Mouse (Mus musculus): ENCODE data around the gene Mars2. TPM values are rescaled to one million over a fixed set of nuclear protein-coding genes. Genes with fewer than 3 reads are reported as not detected.

Mars2 gene
- total RNA-seq, 1 experiment from 2014 or later = 10.9 TPM

- peak; percentile 53 for ATAC-seq (replicated peaks; ENCODE audit: low read depth, poor library complexity, severe bottlenecking)
These were observed 19.8 kb upstream of the Mars2 start for GRCm38 (mm10) chr1:55217191-55217590.

GRCm38 (mm10) chr1:55221352-55221751, 15.6 kb upstream of the Mars2 start:
- ATAC-seq (replicated peaks; ENCODE audit: low read depth, poor library complexity, severe bottlenecking) = no peak

GRCm38 (mm10) chr1:55223026-55223425, 14.0 kb upstream of the Mars2 start:
- no peak for ATAC-seq (replicated peaks; ENCODE audit: low read depth, poor library complexity, severe bottlenecking)

GRCm38 (mm10) chr1:55224111-55224510, 12.9 kb upstream of the Mars2 start:
- ATAC-seq (replicated peaks; ENCODE audit: low read depth, poor library complexity, severe bottlenecking) = no peak

- ATAC-seq (replicated peaks; ENCODE audit: low read depth, poor library complexity, severe bottlenecking) = no peak
These were observed 11.6 kb upstream of the Mars2 start for GRCm38 (mm10) chr1:55225398-55225797.

- peak; percentile 41; the same call in 1 of the 2 replicates for ATAC-seq (replicated peaks; ENCODE audit: low read depth, poor library complexity, severe bottlenecking)
These were observed 10.7 kb upstream of the Mars2 start, which contains the start of gene Rftn2 for GRCm38 (mm10) chr1:55226011-55226857. Gene Rftn2 (minus strand): TSS chr1:55226782.

GRCm38 (mm10) chr1:55227376-55227775, 9.6 kb upstream of the Mars2 start:
- ATAC-seq (replicated peaks; ENCODE audit: low read depth, poor library complexity, severe bottlenecking) = no peak

- no peak for ATAC-seq (replicated peaks; ENCODE audit: low read depth, poor library complexity, severe bottlenecking)
These were observed 8.6 kb upstream of the Mars2 start for GRCm38 (mm10) chr1:55228256-55228884.

- ATAC-seq (replicated peaks; ENCODE audit: low read depth, poor library complexity, severe bottlenecking) = no peak
These were observed 2.0 kb upstream of the Mars2 start for GRCm38 (mm10) chr1:55234910-55235520.

GRCm38 (mm10) chr1:55236487-55236886, 490 bp upstream of the Mars2 start:
- ATAC-seq (replicated peaks; ENCODE audit: low read depth, poor library complexity, severe bottlenecking) = no peak

- ATAC-seq (replicated peaks; ENCODE audit: low read depth, poor library complexity, severe bottlenecking) = peak; percentile 26
These were observed 725 bp downstream of the Mars2 start for GRCm38 (mm10) chr1:55237643-55238161.

- ATAC-seq (replicated peaks; ENCODE audit: low read depth, poor library complexity, severe bottlenecking) = no peak
These were observed 1.5 kb downstream of the Mars2 start for GRCm38 (mm10) chr1:55238496-55238895.

- peak; percentile 57 for ATAC-seq (replicated peaks; ENCODE audit: low read depth, poor library complexity, severe bottlenecking)
These were observed 2.3 kb downstream of the Mars2 start for GRCm38 (mm10) chr1:55239237-55239636.

- ATAC-seq (replicated peaks; ENCODE audit: low read depth, poor library complexity, severe bottlenecking) = no peak
These were observed 9.4 kb downstream of the Mars2 start for GRCm38 (mm10) chr1:55246374-55246773.

- ATAC-seq (replicated peaks; ENCODE audit: low read depth, poor library complexity, severe bottlenecking) = peak; percentile 50; the same call in 1 of the 2 replicates
These were observed 27.4 kb downstream of the Mars2 start for GRCm38 (mm10) chr1:55264385-55264784.

GRCm38 (mm10) chr1:55265447-55265846, 28.5 kb downstream of the Mars2 start:
- no peak for ATAC-seq (replicated peaks; ENCODE audit: low read depth, poor library complexity, severe bottlenecking)

- ATAC-seq (replicated peaks; ENCODE audit: low read depth, poor library complexity, severe bottlenecking) = no peak
These were observed 42.1 kb downstream of the Mars2 start for GRCm38 (mm10) chr1:55279081-55279480.

Measured in common myeloid progenitor, adult 5-6 weeks (primary cell).